Mouse (Mus musculus): Measurements from ENCODE around the gene Wdfy3. TPM values are rescaled to one million over a fixed set of nuclear protein-coding genes. Genes with fewer than 3 reads are reported as not detected.

The Wdfy3 gene
- polyA plus RNA-seq, 1 experiment, result not detected

DNA sequence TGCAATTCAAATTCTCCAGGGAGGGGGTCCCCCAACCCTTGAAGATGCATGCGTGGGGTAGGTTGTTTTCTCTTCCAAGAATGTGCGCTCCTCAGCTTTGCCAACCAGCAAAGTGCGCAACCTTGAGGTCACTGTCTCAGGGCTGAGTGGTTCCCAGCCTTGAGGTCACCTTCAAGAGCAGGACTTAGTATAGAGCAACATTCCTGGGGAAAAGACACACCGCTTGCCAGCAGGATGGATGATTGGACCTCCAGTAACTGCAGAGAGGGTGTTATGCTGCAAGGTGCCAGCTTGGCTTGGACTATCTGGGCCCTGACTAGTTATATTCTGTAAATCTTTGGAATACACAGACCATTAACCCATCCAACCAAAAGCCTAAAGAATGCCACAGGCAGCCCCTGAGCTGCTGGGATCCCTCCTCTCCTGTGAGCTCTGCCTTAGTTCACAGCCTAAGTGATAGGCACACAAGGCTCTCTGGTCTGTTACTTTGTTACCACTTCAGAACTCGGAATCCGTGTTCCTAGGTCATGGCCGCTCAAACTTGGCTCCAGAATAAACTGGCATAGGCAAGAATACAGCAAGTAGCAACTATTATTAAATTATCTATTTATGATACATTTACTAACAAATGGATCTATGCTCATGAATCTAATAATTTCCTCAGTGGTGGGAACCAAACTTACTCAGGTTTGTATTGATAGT lies 76.6 kb downstream of the Wdfy3 start:
- no peak for TF ChIP-seq GATA1 (IDR thresholded peaks at IDR 0.05; ENCODE audit: low read length)

- no peak for TF ChIP-seq GATA1 (IDR thresholded peaks at IDR 0.05; ENCODE audit: low read length)
These were observed 79.3 kb downstream of the Wdfy3 start for GRCm38 (mm10) chr5:101990298-101990845.

DNA sequence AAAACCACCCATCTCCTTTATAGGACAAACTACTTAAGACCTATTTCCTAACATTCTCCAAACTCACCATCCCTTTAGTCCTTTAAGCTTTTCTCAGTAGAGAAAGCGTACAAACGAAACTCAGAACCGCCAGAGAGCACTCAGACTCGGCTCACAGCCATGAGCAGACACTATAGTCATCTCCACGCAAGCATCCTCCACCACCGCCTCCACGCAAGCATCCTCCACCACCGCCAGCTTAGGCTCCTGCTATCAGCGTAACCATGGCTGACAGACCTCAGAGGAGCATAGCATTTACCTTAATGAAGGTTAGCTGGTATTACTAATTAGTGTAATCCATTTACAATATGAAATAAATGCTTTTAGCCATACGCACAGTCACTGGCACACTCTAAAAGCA lies 81.2 kb downstream of the Wdfy3 start:
- TF ChIP-seq GATA1 (IDR thresholded peaks at IDR 0.05; ENCODE audit: low read length), result no peak

GRCm38 (mm10) chr5:101986694-101987093 lies 83.0 kb downstream of the Wdfy3 start:
- no peak for TF ChIP-seq GATA1 (IDR thresholded peaks at IDR 0.05; ENCODE audit: low read length)

DNA sequence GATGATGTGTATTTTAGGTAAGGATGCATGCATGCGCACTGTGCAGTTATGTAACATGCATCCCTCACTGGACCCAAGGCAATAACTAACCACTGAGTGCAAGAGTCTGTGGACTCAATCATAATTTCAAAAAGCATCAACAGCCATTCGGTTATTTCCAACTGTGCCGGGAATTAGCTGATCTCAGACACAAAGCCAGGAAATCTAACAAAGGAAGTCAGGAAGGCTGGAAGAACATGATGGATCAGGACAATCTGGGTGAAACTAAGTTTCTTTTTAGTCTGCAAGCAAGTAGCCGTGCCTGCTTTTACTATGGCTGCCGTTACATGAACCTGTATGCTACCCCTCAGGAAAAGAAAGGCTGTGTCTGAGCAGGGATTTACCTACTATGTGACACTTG lies 87.5 kb downstream of the Wdfy3 start:
- no peak for TF ChIP-seq GATA1 (IDR thresholded peaks at IDR 0.05; ENCODE audit: low read length)

GRCm38 (mm10) chr5:101979594-101979993 lies 90.1 kb downstream of the Wdfy3 start:
- TF ChIP-seq GATA1 (IDR thresholded peaks at IDR 0.05; ENCODE audit: low read length), result no peak

DNA sequence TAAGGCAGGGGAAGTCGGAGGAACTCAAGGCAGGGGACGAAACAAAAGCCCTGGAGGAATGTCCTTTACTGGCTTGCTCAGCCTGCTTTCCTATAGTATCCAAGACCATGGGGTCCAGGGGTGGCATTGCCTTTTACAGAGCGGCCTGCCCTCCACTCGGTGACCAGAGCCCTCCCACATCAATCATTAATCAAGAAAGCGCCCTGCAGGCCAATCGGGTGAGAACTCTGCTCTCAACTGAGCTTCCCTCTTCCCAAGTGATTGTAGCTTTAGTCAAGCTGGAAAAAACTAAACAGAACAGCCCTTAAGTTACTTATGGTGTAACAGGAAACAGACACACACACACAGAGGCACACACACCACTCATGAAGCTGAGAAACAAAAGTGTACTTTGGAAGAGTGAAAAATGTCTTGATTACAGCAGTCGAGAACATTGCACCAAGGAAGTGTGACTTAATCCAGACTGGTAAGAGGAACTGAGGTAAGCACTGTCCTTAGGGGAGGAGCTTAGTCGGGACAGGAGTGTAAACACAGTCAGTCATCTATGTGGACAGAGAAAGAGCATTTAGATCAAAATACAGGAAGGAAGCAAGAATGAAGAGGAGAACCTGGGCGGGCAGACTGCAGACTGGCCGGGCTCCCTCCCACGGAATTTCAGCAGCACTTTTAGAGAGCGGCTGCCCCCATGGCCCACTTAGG lies 101.4 kb downstream of the Wdfy3 start:
- TF ChIP-seq GATA1 (IDR thresholded peaks at IDR 0.05; ENCODE audit: low read length), result no peak

- no peak for TF ChIP-seq GATA1 (IDR thresholded peaks at IDR 0.05; ENCODE audit: low read length)
These were observed 101.9 kb downstream of the Wdfy3 start for GRCm38 (mm10) chr5:101967832-101968152.

DNA sequence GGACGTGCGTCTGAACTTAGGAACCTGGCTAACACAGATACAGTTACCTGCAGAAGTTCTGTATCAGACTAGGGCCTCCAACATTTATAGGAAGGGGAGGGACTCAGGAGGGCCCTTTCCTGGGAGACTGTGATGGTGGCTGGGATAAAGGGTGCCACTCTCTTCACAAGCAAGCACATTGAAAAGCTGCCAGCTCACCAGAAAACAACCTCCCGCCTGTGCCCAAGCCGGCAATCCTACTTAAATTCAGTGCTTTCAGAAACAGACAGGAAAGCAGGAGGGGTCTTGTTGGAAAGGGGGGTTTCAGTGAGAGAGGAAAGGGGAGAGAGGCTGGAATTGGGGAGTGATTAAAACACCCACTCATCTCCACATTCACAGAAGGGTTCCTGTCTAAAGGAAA lies 106.9 kb downstream of the Wdfy3 start:
- no peak for TF ChIP-seq GATA1 (IDR thresholded peaks at IDR 0.05; ENCODE audit: low read length)

GRCm38 (mm10) chr5:101959369-101959768 lies 110.4 kb downstream of the Wdfy3 start:
- no peak for TF ChIP-seq GATA1 (IDR thresholded peaks at IDR 0.05; ENCODE audit: low read length)

DNA sequence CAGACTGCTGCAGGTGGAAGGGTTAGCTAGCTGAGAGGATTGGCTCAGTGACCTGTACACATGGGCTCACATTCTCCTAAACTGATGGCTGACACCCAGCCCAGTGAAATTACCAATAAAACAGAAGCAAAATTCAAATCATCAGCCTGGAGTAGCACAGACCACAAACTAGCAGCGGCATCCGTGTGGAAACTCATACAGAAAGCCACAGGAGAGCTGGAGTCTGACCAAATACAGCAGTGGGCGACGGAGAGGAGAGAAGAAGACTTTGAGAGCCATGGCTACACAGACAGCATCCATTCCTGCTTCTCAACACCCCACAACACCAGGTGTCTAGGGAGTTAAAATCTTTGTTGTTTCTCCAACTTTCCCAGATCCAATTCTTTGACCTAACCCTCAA lies 110.8 kb downstream of the Wdfy3 start:
- no peak for TF ChIP-seq GATA1 (IDR thresholded peaks at IDR 0.05; ENCODE audit: low read length)

DNA sequence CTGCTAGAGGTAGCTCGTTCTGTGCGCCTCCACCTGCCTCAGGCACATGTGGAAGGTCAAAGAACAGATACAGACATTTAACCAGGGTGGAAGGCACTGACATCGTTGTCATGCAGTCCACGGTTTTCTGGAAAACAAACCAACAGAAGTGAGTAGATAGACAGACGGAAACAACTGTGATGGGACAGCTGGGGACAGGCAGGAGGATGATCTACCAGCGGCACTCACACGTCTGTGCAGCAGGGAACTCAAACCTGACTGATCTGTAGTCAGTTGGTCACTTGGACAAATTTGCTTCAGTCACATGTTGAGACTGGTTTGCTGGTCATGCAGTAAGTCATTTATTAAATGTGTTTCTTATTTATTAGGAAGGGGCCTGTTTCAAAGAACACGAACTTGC lies 112.3 kb downstream of the Wdfy3 start:
- TF ChIP-seq GATA1 (IDR thresholded peaks at IDR 0.05; ENCODE audit: low read length), result no peak

- TF ChIP-seq GATA1 (IDR thresholded peaks at IDR 0.05; ENCODE audit: low read length), result no peak
These were observed 115.1 kb downstream of the Wdfy3 start for GRCm38 (mm10) chr5:101954393-101955340.

- TF ChIP-seq GATA1 (IDR thresholded peaks at IDR 0.05; ENCODE audit: low read length), result no peak
These were observed 117.8 kb downstream of the Wdfy3 start for GRCm38 (mm10) chr5:101951918-101952317.

DNA sequence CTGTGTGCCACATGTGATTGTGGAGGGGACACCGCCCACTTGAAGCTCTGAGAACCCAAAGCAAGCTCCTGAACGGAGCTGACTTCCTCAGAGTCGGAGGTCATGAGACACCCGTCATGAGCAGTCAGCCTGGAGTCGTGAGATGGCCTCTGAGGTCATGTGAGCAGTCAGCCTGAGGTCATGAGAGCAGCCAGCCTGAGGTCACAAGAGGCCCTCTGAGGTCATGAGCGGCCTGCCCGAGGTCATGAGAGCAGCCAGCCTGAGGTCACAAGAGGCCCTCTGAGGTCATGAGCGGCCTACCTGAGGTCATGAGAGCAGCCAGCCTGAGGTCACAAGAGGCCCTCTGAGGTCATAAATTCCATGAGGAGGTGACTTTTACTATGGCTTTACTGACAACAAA lies 120.4 kb downstream of the Wdfy3 start:
- TF ChIP-seq GATA1 (IDR thresholded peaks at IDR 0.05; ENCODE audit: low read length), result no peak

- no peak for TF ChIP-seq GATA1 (IDR thresholded peaks at IDR 0.05; ENCODE audit: low read length)
These were observed 121.1 kb downstream of the Wdfy3 start for GRCm38 (mm10) chr5:101948641-101949040.

Data from G1E-ER4 (cell line).